Comparison of ENCODE assay signal across 10 mouse cellular contexts in the genomic region with DNA sequence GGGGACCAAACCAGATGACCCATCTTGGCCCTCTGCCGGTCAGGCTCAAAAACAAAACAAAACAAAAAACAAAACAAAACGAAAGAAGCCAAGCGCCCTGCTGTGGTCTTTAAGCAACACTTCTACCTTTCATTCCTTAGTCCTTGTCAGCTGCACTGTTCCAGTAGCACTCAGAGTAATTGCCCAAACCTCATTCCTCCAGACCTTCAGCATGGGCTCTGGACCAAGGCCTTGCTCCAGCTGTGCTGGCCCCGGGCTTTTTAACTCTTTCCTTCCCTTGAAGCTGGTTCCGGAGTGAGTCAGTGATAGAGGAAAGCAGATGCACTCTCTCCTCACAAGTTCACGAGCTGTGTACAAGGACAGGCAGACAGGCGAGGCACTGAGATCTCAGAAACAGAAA. TPM values are rescaled to one million over a fixed set of nuclear protein-coding genes. Genes with fewer than 3 reads are reported as not detected.
DNase-seq lines count a peak whose midpoint lies in the region; ATAC-seq and TF ChIP-seq lines count a peak whose summit lies in the region.
"Had no signal": no experiment of that assay in that cellular context is flagged by ENCODE, and none has a peak within 500 bp of the region (broad histone marks: within the 10 kb centered on the region; RNA-seq: fewer than 3 reads in every experiment).

No protein-coding gene starts in this region.

- H3K27me3 ChIP-seq in forebrain, embryonic 14.5 days (replicated peaks; ENCODE audit: control insufficient read depth, insufficient read depth, low read length), result no peaks in the 10 kb centered on the region
- H3K27me3 ChIP-seq in forebrain, embryonic 16.5 days (replicated peaks; ENCODE audit: control insufficient read depth, insufficient read depth, low read length), result no peaks in the 10 kb centered on the region
- H3K27me3 ChIP-seq in G1E (ENCODE audit: insufficient read depth, low read length), result peaks cover 9% of the 10 kb centered on the region; the same call in 1 of the 2 replicates
- no peaks in the 10 kb centered on the region for H3K27me3 ChIP-seq in hindbrain, postnatal 0 days (ENCODE audit: insufficient read depth, low read length)
- H3K27me3 ChIP-seq: hindbrain, embryonic 15.5 days had no signal

- peak; percentile 20; the same call in 1 of the 2 replicates for ATAC-seq in forebrain, embryonic 14.5 days
- ATAC-seq in forebrain, embryonic 16.5 days, result no peak
- no peak for ATAC-seq in G1E (ENCODE audit: extremely low read depth, insufficient number of reproducible peaks, low FRiP score, poor library complexity, severe bottlenecking)
- peak; percentile 43; the same call in 1 of the 2 replicates for ATAC-seq in hindbrain, postnatal 0 days

- no peaks in the 10 kb centered on the region for H3K4me1 ChIP-seq in forebrain, embryonic 14.5 days (ENCODE audit: control insufficient read depth, insufficient read depth, low read length)
- H3K4me1 ChIP-seq in forebrain, embryonic 16.5 days (replicated peaks; ENCODE audit: control insufficient read depth, insufficient read depth, low read length), result no peaks in the 10 kb centered on the region
- peaks cover 9% of the 10 kb centered on the region for H3K4me1 ChIP-seq in G1E (ENCODE audit: insufficient read depth, low read depth, low read length)
- H3K4me1 ChIP-seq in hindbrain, postnatal 0 days (ENCODE audit: insufficient read depth, low read length), result no peaks in the 10 kb centered on the region
- H3K4me1 ChIP-seq: hindbrain, embryonic 15.5 days had no signal

- H3K27ac ChIP-seq in forebrain, embryonic 14.5 days (ENCODE audit: low read depth, low read length), result no peak overlapping the region
- no peak overlapping the region for H3K27ac ChIP-seq in forebrain, embryonic 16.5 days (ENCODE audit: low read length)
- no peak overlapping the region for H3K27ac ChIP-seq in hindbrain, postnatal 0 days
- H3K27ac ChIP-seq: hindbrain, embryonic 15.5 days had no signal

- no peak for TF ChIP-seq CTCF in G1E (IDR thresholded peaks at IDR 0.05; ENCODE audit: low read depth, low read length)
- TF ChIP-seq CTCF in hindbrain, postnatal 0 days (IDR thresholded peaks at IDR 0.05; ENCODE audit: low read depth), result no peak

- 28% methylated on average over 7 of the region's 7 CpGs for whole genome bisulfite sequencing in forebrain, embryonic 14.5 days
- 30% methylated on average over 7 of the region's 7 CpGs for WGBS in forebrain, embryonic 16.5 days
- WGBS in hindbrain, postnatal 0 days, result 29% methylated on average over 7 of the region's 7 CpGs

- no peak overlapping the region for H3K9ac ChIP-seq in forebrain, embryonic 14.5 days (ENCODE audit: low read length)
- H3K9ac ChIP-seq in forebrain, embryonic 16.5 days (replicated peaks; ENCODE audit: low read depth, low read length), result no peak overlapping the region
- no peak overlapping the region for H3K9ac ChIP-seq in hindbrain, postnatal 0 days (replicated peaks; ENCODE audit: low read length)
- H3K9ac ChIP-seq: hindbrain, embryonic 15.5 days had no signal

- H3K9me3 ChIP-seq in forebrain, embryonic 14.5 days (replicated peaks; ENCODE audit: control insufficient read depth, low read length), result no peaks in the 10 kb centered on the region
- H3K9me3 ChIP-seq in forebrain, embryonic 16.5 days (ENCODE audit: control insufficient read depth, low read length), result no peaks in the 10 kb centered on the region
- no peaks in the 10 kb centered on the region for H3K9me3 ChIP-seq in G1E (replicated peaks)
- H3K9me3 ChIP-seq in hindbrain, postnatal 0 days (ENCODE audit: low read length), result no peaks in the 10 kb centered on the region
- H3K9me3 ChIP-seq: hindbrain, embryonic 15.5 days had no signal

- no peak overlapping the region for H3K4me2 ChIP-seq in forebrain, embryonic 14.5 days (ENCODE audit: low read length)
- H3K4me2 ChIP-seq in forebrain, embryonic 16.5 days (ENCODE audit: low read length), result no peak overlapping the region
- no peak overlapping the region for H3K4me2 ChIP-seq in hindbrain, postnatal 0 days (ENCODE audit: low read depth, low read length)
- H3K4me2 ChIP-seq: hindbrain, embryonic 15.5 days had no signal

- H3K4me3 ChIP-seq in forebrain, embryonic 14.5 days (ENCODE audit: low read depth, low read length), result no peak overlapping the region
- H3K4me3 ChIP-seq in forebrain, embryonic 16.5 days (replicated peaks; ENCODE audit: low read length), result no peak overlapping the region
- H3K4me3 ChIP-seq in G1E (ENCODE audit: low read depth, low read length), result peak overlapping the region; percentile 1; the same call in 1 of the 2 replicates
- H3K4me3 ChIP-seq in hindbrain, postnatal 0 days (ENCODE audit: low read length), result no peak overlapping the region
- H3K4me3 ChIP-seq: hindbrain, embryonic 15.5 days had no signal

- no peak for DNase-seq in forebrain, embryonic 14.5 days (ENCODE audit: low spot score)
- no peak for DNase-seq in G1E (ENCODE audit: low spot score)
- peak; percentile 24 to 50 for DNase-seq in gastrocnemius, adult 8-10 months (ENCODE audit: low spot score in 2 of 2)
- DNase-seq in hindbrain, postnatal 0 days (ENCODE audit: low spot score), result no peak
- DNase-seq in layer of hippocampus, postnatal 25 days (ENCODE audit: extremely low spot score in 1 of 2, low spot score in 1 of 2), result no peak
- no peak for DNase-seq in left cerebral cortex, postnatal 36 days (ENCODE audit: low spot score in 2 of 2)
- no peak for DNase-seq in right cerebral cortex, adult 2 months (ENCODE audit: low spot score in 2 of 2)
- DNase-seq: embryo, embryonic 11 days had no signal

- H3K36me3 ChIP-seq in forebrain, embryonic 14.5 days (ENCODE audit: control insufficient read depth, insufficient read depth, low read length), result no peaks in the 10 kb centered on the region
- H3K36me3 ChIP-seq in forebrain, embryonic 16.5 days (ENCODE audit: control insufficient read depth, insufficient read depth), result no peaks in the 10 kb centered on the region
- no peaks in the 10 kb centered on the region for H3K36me3 ChIP-seq in G1E (replicated peaks)
- H3K36me3 ChIP-seq in hindbrain, postnatal 0 days (ENCODE audit: insufficient read depth, low read length), result no peaks in the 10 kb centered on the region
- H3K36me3 ChIP-seq: hindbrain, embryonic 15.5 days had no signal

- intact Hi-C loops in left cerebral cortex, postnatal 36 days (cut with DNase I), result no loop called here

RNA-seq across cellular contexts. Expression of a gene that starts 14.6 kb away (rescaled TPM):
- polyA plus RNA-seq in forebrain, embryonic 14.5 days (2014; fragmentation: Nextera tagmentation; extraction: Ambion mirVana), result 1.5 and 2.3 TPM in 2 replicates
- 2.2 and 2.4 TPM in 2 replicates for polyA plus RNA-seq in forebrain, embryonic 16.5 days (2015; fragmentation: Nextera tagmentation; extraction: Ambion mirVana)
- total RNA-seq in G1E (2014; fragmentation: Nextera tagmentation) (not detected in 2 replicates), G1E (2017) (0.06 and 0.93 TPM in 2 replicates)
- polyA plus RNA-seq in G1E (2012), result not detected in 2 replicates
- 1 to 10 TPM in 3 of 4 experiments, under 1 TPM in 1; 0.63 to 2.1 (median 1.4) TPM for total RNA-seq in gastrocnemius, adult 8-10 months (2022)
- total RNA-seq in hindbrain, postnatal 0 days (2014; rRNA removed), result 3.6 and 5.3 TPM in 2 replicates
- 2.9 and 3.2 TPM in 2 replicates for polyA plus RNA-seq in hindbrain, postnatal 0 days (2015; fragmentation: Nextera tagmentation; extraction: Ambion mirVana)
- 10 to 100 TPM; 15.9 to 30.4 TPM for total RNA-seq in layer of hippocampus, postnatal 25 days (2021)
- 10 to 100 TPM in 1 of 2 experiments, 1 to 10 TPM in 1; 7.2 to 10.9 TPM for total RNA-seq in left cerebral cortex, postnatal 36 days (2021)

Comparison
In these comparisons a context has a peak if more than half of its experiments do, and no peak if none do; other contexts are left out.
1. ATAC-seq: peak in forebrain, embryonic 14.5 days (single experiment) and hindbrain, postnatal 0 days (single experiment); none in forebrain, embryonic 16.5 days (single experiment) and G1E (single experiment).
2. DNase-seq: peak in gastrocnemius, adult 8-10 months (2 of 2); none in forebrain, embryonic 14.5 days (single experiment), G1E (single experiment), hindbrain, postnatal 0 days (single experiment), layer of hippocampus, postnatal 25 days (0 of 2), left cerebral cortex, postnatal 36 days (0 of 2) and right cerebral cortex, adult 2 months (0 of 2).